Mouse (Mus musculus): ENCODE data around the gene Med23. TPM values are rescaled to one million over a fixed set of nuclear protein-coding genes. Genes with fewer than 3 reads are reported as not detected.
A peak's percentile ranks its signal among the peaks of the same experiment; 100 is the strongest.

Med23 gene
- total RNA-seq, 2 experiments from 2014 or later: 32.0 to 33.2 TPM

- DNase-seq (ENCODE audit: low spot score in 2 of 2): no peak
Observed at GRCm38 (mm10) chr10:24864434-24864833, 5.4 kb upstream of the Med23 start.

GRCm38 (mm10) chr10:24873624-24874023 is 3.8 kb downstream of the Med23 start:
- no peak for DNase-seq (ENCODE audit: low spot score in 2 of 2)

GRCm38 (mm10) chr10:24886008-24886407 is 16.2 kb downstream of the Med23 start:
- DNase-seq (ENCODE audit: low spot score in 2 of 2): peak in 1 of 2 experiments; percentile 18

- no peak for DNase-seq (ENCODE audit: low spot score in 2 of 2)
Observed at GRCm38 (mm10) chr10:24888343-24888742, 18.6 kb downstream of the Med23 start.

DNA sequence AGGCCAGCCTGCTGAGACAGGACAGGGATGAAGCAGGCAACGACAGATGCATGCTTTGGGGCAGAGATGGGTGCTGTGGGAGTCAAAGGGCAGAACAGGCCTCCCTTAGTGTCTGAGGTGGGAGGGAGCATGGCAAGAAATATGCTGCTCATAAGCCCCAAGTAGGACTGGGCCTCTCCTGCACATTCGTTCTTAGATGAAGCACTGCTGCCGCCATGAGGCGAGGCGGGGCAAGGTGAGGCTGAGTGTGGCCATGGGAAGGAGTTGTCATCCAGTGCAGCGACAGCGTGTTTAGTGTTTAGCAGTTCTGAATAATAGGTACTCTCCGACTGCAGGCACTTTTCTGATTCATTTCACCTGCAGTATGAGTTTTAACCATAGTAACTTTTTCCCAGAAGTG is 26.1 kb downstream of the Med23 start:
- peak in 1 of 2 experiments; percentile 19 for DNase-seq (ENCODE audit: low spot score in 2 of 2)

- DNase-seq (ENCODE audit: low spot score in 2 of 2): no peak
Observed at GRCm38 (mm10) chr10:24905627-24906026, 35.8 kb downstream of the Med23 start.

DNA sequence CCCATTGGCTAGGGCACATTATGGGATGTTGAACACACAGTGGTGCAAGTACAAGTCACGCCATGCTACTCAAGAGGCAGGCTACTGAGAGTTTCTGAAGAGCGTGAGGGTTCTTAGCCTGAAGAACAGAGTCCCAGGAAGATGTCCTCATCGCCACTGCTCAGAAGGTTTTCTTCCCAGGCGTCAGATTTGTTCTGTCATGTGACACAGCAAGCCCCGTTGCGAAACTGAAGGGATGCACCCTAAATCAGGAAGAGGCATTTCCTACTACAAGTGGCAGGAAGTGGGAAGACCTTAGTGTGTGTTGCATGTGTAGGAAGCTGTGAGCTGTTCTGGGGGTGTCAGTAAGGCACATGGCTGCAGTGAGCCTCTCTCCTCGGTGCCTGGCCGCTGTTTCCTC is 41.4 kb downstream of the Med23 start:
- DNase-seq (ENCODE audit: low spot score in 2 of 2): no peak

DNA sequence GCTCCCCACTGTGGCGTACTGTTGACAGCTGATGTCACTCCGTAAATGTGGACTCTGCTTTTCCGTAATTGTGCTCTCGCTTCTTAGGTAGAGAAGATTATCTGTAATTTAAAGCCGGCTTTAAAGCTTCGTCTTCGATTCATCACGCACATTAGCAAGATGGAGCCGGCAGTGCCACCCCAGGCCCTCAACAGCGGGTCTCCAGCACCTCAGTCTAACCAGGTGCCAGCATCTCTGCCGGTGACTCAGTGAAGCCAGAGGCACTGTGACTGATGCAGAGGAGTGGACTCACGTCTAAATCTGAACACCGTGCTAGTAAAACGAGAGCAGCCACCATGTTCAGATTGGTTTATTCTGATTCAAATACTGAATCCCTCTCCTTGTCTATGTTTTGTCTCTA is 42.8 kb downstream of the Med23 start:
- DNase-seq (ENCODE audit: low spot score in 2 of 2): no peak

- no peak for DNase-seq (ENCODE audit: low spot score in 2 of 2)
Observed at GRCm38 (mm10) chr10:24915486-24915885, 45.7 kb downstream of the Med23 start.

DNA sequence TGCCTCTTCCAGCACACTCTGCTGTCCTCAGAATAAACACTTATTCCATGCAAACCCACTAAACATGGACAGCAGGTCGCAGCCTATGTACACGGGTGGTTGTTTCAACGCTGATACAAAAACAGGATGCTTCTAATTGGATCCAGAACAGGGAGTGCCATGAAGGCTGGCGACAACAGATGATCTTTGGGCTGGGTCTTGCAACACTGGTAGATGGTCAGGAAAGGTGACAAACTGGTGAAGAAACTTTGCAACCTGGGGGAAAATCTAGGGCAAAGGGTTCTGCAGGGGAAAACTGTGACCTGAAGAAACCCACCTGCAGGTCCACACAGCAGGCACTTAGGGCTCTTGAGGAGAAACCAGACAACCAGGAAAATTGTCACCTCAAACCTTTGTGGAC is 53.2 kb downstream of the Med23 start:
- DNase-seq (ENCODE audit: low spot score in 2 of 2): no peak

GRCm38 (mm10) chr10:24924296-24924695 is 54.5 kb downstream of the Med23 start:
- DNase-seq (ENCODE audit: low spot score in 2 of 2): no peak

DNA sequence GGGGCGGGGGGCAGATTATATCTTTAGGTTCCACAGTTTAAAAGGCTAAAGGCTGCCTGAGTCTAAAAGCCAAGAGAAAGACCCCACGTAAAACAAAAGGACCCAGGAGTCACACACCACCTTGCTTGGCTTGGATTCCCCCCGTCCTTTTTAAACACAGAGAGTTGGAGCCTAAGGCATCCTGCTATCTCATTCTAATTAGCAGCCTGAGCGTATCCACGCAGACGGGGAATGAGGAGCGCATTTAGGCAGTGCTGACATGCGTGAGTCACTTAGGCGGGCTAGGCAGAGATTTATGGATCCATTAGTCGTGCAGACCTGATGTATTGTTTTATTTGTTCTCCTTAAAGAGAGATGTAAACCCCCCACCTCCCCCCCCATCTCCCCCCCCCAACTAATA is 56.6 kb downstream of the Med23 start:
- no peak for DNase-seq (ENCODE audit: low spot score in 2 of 2)

- DNase-seq (ENCODE audit: low spot score in 2 of 2): no peak
Observed at GRCm38 (mm10) chr10:24926962-24927720, 57.4 kb downstream of the Med23 start, which contains the start of gene Arg1. Gene Arg1, minus strand, starts transcription at chr10:24927484.

DNA sequence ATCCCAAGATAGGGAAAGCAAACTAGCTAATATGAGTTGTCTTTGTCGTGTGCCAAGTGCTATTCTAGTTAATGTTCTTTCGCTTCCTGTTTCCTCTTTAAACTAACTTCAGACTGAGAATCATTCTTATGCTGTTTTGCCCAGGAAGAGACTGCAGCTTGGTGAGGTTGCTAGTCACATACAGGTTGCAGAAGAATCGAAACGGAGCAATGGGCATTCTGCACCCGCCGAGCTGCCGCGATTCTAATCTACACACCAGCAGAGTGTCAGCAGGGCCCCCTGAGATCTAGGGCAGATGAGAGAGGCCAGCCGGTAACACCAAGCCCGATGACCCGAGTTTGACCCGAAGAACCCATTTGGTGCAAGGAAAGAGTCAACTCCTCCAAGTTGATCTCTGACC is 58.3 kb downstream of the Med23 start:
- DNase-seq (ENCODE audit: low spot score in 2 of 2): no peak

GRCm38 (mm10) chr10:24930143-24930542 is 60.4 kb downstream of the Med23 start:
- DNase-seq (ENCODE audit: low spot score in 2 of 2): no peak

- no peak for DNase-seq (ENCODE audit: low spot score in 2 of 2)
Observed at GRCm38 (mm10) chr10:24947871-24948270, 78.1 kb downstream of the Med23 start.

DNA sequence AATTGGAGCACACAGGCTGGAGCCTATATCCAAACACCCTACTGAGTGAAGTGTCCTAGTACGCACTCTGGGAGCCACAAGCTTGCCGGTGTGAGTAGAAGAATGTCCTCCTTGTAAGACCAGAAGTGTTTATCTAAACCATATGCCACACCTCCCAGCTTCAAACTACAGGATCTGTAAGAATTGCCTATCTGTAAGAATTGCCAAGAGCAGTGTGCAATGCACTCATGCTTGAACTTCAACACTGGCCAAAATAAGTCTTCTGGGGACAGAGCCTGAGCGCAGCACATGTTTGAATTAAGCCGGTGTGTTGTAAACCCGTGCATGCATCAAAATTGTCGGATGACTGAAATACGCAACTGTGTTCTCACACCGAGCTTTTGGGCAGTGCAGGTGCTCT is 78.5 kb downstream of the Med23 start:
- DNase-seq (ENCODE audit: low spot score in 2 of 2): no peak

DNA sequence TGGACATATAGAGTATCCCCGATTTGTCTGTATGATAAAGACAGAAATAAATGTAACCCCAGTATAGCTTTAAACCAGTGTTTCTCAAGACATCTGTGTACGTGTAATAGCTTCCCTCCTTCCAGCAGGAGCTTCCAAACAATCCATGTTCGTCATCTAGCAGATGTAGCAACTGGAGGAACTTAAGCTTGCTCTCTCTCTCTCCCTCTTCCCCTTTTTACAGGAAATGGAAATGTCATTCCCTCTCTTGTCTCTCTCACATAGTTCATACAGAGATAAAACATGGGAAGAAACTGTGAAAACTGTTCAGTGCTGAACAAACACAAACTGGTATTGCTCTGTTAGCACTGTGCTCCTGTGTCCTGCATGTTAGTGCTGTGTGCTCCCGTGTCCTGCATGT is 80.4 kb downstream of the Med23 start:
- DNase-seq (ENCODE audit: low spot score in 2 of 2): no peak

- DNase-seq (ENCODE audit: low spot score in 2 of 2): no peak
Observed at GRCm38 (mm10) chr10:24951575-24951974, 81.8 kb downstream of the Med23 start.

DNA sequence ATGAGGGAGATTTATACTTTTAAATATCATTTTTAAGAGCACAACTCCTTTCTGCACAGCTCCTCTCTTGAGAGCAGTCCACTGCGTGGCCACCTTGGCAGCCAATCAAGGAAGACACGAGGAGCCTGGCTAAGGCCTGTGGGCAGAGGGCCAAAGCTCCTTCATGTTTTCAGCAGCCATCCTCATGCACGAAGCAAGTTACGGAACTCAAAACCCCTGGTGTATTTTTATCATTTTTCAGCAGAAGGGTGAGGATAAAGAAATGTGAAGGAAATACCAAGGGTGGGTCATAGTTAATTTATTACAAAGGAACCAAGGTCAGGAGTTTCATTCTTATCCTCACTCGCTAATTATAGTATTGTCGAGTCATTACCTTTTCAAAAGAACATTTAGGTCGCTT is 82.8 kb downstream of the Med23 start:
- DNase-seq (ENCODE audit: low spot score in 2 of 2): no peak

GRCm38 (mm10) chr10:24953876-24954275 is 84.1 kb downstream of the Med23 start:
- no peak for DNase-seq (ENCODE audit: low spot score in 2 of 2)

DNA sequence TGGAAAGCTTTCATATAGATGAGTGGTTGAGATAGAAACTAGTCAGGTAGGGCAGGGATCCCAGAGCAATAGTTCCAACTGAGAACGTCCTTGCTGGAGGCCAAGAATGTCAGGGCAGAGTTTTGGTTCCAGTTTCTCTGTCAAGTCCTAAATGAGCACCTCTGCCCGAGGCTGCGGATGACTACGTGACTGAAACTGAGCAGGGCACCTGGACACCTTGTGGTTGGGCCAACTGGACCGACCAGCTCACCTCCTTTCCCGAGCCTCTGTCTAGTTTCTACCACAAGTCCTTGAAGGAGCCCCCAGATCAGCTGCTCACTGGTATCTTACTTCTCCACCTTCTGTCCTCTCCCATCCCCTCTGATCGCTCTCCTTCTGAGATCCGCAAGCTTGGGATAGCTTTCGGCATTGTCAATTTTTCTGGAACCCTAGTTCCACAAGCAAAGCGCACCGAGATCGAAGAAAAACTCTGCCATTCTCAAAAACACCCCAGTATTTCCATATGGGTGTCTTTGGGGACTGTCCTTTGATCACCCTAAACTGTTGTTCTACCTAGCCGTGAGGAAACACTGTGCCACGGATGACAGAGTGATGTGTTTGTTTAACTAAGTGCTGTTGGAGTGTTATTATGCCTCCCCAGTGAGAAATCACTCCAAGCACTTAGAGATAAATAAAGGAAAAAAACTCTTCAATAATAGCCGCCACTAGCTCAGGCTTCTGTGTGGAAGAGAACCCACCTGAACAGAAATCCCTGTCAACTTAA is 88.7 kb downstream of the Med23 start:
- no peak for DNase-seq (ENCODE audit: low spot score in 2 of 2)

Measured in adrenal gland, postnatal 4 days (tissue).